Mouse (Mus musculus) E14TG2a.4 (cell line): ENCODE data around the gene Myb.

ENCODE experiments used
- H3K27me3 ChIP-seq: 2 replicates; pipeline ENCODE4 v1.6.1; 2014; ENCODE audit warnings: low read length, control low read depth; ENCODE audit not compliant: insufficient read depth
- H3K36me3 ChIP-seq: 2 replicates; pipeline ENCODE4 v1.6.1; 2014; ENCODE audit warnings: low read length, control low read depth; ENCODE audit not compliant: insufficient read depth
- H3K4me1 ChIP-seq: replicated peaks from 2 replicates; pipeline ENCODE4 v1.6.1; 2014; ENCODE audit warnings: low read depth, low read length, control low read depth
- H3K4me3 ChIP-seq: replicated peaks from 2 replicates; pipeline ENCODE4 v1.5.1; 2014; ENCODE audit warnings: mild to moderate bottlenecking, low read length
- H3K9me3 ChIP-seq: 2 replicates; pipeline ENCODE4 v1.6.1; 2014; ENCODE audit warnings: low read length, control low read depth
- CTCF ChIP-seq: conservative IDR thresholded peaks from 2 replicates; pipeline ENCODE4 v1.5.1; 2014; ENCODE audit warnings: low read length
- NANOG ChIP-seq: IDR thresholded peaks from 2 replicates; pipeline ENCODE4 v1.6.1; 2014; ENCODE audit warnings: borderline replicate concordance, low read length, mixed read lengths
- POU5F1 ChIP-seq: IDR thresholded peaks from 2 replicates; pipeline ENCODE4 v1.6.1; 2014; ENCODE audit warnings: low read length, borderline replicate concordance

Myb gene

DNA sequence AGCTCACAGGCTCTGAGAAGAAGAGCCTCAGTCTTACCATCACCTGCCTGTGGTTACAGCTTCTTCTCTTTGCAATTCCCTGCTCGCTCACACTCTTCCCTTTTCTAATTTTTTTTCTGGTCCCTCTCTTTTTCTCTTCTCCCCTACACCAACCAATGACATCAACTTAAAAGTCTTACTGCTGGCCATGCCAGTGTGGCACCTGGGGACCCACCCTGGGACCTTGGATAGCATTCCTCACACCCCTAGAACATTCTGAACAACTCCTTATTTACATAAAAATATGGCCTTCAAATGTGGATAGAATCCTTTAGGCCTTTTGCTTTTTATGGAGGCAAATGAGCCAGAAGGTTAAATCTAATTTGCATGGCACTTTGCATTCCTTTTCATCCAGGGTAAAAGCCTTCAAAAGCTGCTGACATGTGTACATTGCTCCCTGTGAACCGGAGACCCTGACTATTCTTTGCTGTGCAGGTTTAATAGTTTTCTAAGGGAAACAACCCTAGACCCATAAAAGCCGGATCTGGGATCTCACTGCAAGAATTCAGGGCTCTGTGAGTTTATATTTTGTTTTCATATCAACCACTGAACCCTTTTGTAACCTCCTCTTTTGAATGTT is 73.1 kb downstream of the Myb start:
- Histone ChIP-seq H3K36me3 (no peaks in the 10 kb centered on the region), H3K27me3 (peaks cover 8% of the 10 kb centered on the region; the same call in 1 of the 2 replicates), H3K4me3 (no peak overlapping the region), H3K4me1 (peaks cover 78% of the 10 kb centered on the region), H3K9me3 (no peaks in the 10 kb centered on the region)
- no peak for TF ChIP-seq CTCF
- TF ChIP-seq POU5F1: no peak
- TF ChIP-seq NANOG: no peak

DNA sequence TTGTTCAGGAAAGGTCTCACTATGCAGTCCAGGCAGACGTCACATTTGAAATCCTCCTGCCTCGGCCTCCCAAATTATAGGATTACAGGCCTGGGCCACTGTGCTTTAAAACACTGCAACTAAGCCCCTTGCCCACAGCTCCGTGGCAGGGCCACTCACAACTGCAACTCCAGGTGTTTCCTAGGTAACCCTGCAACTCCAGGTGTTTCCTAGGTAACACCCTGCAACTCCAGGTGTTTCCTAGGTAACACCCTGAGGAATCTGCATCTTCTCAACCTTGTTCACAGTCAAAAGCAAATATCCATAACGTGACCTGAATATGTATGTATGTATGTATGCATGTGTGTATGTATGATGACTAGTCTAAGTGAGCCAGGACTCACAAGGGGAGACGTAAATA is 75.7 kb downstream of the Myb start:
- Histone ChIP-seq H3K9me3 (no peaks in the 10 kb centered on the region), H3K36me3 (no peaks in the 10 kb centered on the region), H3K4me1 (peaks cover 62% of the 10 kb centered on the region), H3K4me3 (no peak overlapping the region), H3K27me3 (0 out of 2 replicates have a peak, but pooled peaks cover 4% of the 10 kb centered on the region)
- TF ChIP-seq POU5F1: no peak
- TF ChIP-seq NANOG: no peak
- no peak for TF ChIP-seq CTCF

DNA sequence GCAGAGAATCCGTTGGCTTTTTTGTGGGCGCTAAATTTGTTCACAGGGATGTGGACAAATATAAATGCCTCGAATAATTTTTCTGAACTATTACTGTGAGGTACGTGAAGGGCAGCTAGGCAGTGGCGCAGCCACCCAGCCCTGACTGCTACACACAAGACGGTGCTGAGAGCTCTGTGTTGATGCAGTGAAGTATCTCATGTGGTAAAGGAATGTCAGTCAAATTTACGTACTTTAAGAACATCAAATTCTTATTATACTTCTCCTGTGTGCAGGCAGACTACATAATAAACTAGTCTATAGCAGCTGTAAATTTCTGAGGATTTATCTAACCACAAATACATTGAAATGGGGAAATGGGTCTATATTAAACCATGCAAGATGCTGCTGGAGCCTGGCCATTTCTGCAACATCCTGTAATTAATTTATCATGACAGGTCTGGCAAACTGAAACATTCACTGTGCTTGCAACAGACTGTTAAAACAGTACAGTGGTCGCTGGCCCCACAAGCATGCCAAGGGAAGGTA is 77.3 kb downstream of the Myb start:
- no peak overlapping the region for H3K4me3 ChIP-seq
- H3K27me3 ChIP-seq: no peaks in the 10 kb centered on the region
- TF ChIP-seq CTCF (no peak), NANOG (no peak), POU5F1 (no peak)
- peaks cover 49% of the 10 kb centered on the region for H3K4me1 ChIP-seq
- no peaks in the 10 kb centered on the region for H3K36me3 ChIP-seq
- no peaks in the 10 kb centered on the region for H3K9me3 ChIP-seq

DNA sequence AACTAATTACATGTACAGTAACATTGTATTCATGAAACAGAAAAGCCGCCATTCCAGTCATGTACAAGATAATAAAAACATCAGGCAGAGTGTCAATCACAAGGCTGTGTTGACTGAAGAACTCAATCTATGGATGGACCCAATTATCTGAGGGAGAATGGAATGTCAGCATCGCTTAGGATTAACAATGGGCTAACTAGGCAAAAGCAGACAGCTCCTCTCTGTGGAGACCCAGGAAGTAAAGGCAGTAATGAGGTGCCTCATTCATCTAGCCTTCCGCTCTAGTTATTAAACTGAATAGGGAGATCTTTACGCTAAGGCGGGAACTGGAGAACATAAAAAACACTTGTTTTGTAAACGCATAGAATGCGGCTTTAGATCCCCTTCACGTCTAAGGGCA is 78.3 kb downstream of the Myb start:
- TF ChIP-seq NANOG (peak; percentile 94), CTCF (no peak)
- H3K27me3 ChIP-seq: no peaks in the 10 kb centered on the region

DNA sequence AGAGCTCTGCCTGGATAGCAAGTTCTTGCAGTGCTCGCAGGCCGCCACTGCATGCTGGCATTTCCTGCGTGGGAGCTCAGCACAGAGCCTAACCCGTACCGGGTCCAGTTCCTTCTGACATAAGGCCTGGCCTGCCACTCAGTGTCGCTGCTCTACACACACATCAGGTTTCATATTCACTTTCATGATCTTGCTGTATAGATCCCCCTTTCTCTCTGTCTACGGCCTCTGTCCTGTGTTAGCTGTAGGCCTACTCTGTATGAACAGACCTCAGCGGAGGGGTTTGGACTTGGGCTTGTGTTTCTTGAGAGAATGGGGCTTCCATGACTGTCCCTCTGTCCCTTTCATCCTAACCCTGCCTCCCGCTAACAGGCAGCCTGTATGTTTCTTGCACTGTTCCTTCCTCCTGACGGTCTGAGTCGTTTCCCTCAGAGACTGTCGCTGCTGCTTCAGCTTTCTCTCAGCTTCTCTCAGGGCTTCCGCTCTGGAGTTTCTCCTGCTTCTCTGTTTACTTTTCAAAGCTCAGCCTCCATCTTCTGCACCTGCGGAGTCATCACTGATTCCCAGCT is 83.5 kb downstream of the Myb start:
- TF ChIP-seq NANOG (no peak), POU5F1 (no peak), CTCF (no peak)
- no peaks in the 10 kb centered on the region for H3K9me3 ChIP-seq

More for the DNA sequence above, 78.3 kb downstream of the Myb start:
- H3K4me3 ChIP-seq: no peak overlapping the region
- peaks cover 40% of the 10 kb centered on the region for H3K4me1 ChIP-seq
- H3K9me3 ChIP-seq: no peaks in the 10 kb centered on the region
- H3K36me3 ChIP-seq: no peaks in the 10 kb centered on the region

DNA sequence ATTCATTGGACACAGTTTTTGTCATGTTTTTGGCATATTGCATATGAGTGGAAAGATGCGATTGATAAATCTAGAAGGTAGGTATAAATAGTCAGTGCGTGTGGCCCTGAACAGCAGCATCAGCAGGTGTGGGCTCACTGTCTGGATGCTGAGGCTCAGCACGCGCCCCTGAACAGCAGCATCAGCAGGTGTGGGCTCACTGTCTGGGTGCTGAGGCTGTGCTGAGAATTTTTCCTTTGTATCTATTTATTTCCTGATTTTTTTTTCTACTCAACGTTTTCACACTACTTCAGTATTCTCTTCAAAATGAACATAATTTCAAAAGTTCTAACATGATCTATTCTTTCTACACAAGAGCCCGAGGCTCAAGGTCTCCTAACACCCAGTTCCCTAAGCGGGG is 84.1 kb downstream of the Myb start:
- Histone ChIP-seq H3K36me3 (no peaks in the 10 kb centered on the region), H3K4me1 (peaks cover 24% of the 10 kb centered on the region), H3K27me3 (no peaks in the 10 kb centered on the region), H3K4me3 (peak overlapping the region; percentile 14), H3K9me3 (no peaks in the 10 kb centered on the region)
- no peak for TF ChIP-seq POU5F1
- no peak for TF ChIP-seq NANOG
- TF ChIP-seq CTCF: no peak

More for the DNA sequence above, 83.5 kb downstream of the Myb start:
- peaks cover 22% of the 10 kb centered on the region for H3K4me1 ChIP-seq
- no peaks in the 10 kb centered on the region for H3K27me3 ChIP-seq
- H3K4me3 ChIP-seq: peak overlapping the region; percentile 14
- H3K36me3 ChIP-seq: no peaks in the 10 kb centered on the region

DNA sequence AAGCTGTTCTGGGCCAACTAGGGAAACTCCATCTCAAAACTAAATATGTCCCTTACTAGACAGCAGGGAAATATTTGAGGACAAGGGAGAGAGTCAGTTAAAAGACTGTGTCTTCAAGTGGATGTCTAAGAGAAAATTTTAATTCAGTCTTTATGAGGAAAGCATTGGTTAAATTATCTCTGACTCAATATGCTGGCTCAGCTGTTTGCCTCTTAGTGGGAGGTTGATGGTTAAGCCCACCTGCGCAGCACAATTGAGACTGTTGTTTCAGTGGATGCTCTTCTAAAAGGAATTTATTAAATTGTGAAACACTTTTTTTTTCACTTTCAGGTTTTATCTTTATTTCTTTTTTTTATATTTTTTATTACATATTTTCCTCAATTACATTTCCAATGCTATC is 84.6 kb downstream of the Myb start:
- TF ChIP-seq POU5F1: no peak
- Histone ChIP-seq H3K4me3 (no peak overlapping the region), H3K36me3 (no peaks in the 10 kb centered on the region), H3K9me3 (no peaks in the 10 kb centered on the region), H3K27me3 (no peaks in the 10 kb centered on the region), H3K4me1 (peaks cover 24% of the 10 kb centered on the region)
